Mouse (Mus musculus): Measurements from ENCODE around the gene Ptgr1.

DNA sequence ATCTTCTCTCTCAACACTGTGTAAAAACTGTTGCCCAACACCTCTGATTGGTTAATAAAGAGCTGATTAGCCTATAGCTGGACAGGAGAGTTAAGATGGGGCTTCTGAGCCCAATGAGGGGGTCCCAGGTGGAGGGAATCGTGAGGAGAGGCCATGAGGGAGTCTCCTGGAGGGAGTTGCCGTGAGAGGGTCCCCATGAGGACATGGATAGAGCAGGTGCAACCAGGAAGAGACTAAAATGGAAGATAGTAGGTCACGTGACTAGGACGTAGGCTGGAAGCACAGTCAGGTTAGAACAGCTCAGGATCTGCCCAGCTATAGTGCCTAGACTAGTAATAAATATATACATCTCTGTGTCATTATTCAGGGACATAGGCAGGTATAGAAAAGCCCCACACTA, 52.6 kb downstream of the Ptgr1 start:
- TF ChIP-seq GABPA (IDR thresholded peaks at IDR 0.05; ENCODE audit: low read depth, low read length) (no peak), ZNF384 (IDR thresholded peaks at IDR 0.05; ENCODE audit: low read depth, low read length) (no peak)
